Mouse (Mus musculus) heart, postnatal 4 days (tissue): Measurements from ENCODE around the gene Ddx51. TPM values are rescaled to one million over a fixed set of nuclear protein-coding genes. Genes with fewer than 3 reads are reported as not detected.

Source experiments
- DNase-seq: peaks from one replicate; pipeline ENCODE4 v3.0.0; 2021
- total RNA-seq, 2 experiments: library from RNA; stranded (reverse); gene quantifications; 2 replicates each; pipeline ENCODE4 v1.2.3; 2021

The Ddx51 gene
- 10 to 100 TPM; 11.3 to 13.4 TPM for total RNA-seq

GRCm38 (mm10) chr5:110652719-110653648, at the start of gene Ddx51, which contains the start of gene Noc4l:
TSS of gene Ddx51 (plus strand) at chr5:110653451.
TSS of gene Noc4l (minus strand) at chr5:110653417.
- DNase-seq, result peak; percentile 97

- no peak for DNase-seq
These were observed 48.9 kb upstream of the Ddx51 start for GRCm38 (mm10) chr5:110604311-110604710.

- DNase-seq, result no peak
These were observed 47.6 kb upstream of the Ddx51 start for GRCm38 (mm10) chr5:110605531-110606221.

- DNase-seq, result no peak
These were observed 45.5 kb upstream of the Ddx51 start for GRCm38 (mm10) chr5:110607767-110608166.

GRCm38 (mm10) chr5:110608336-110608735, 44.9 kb upstream of the Ddx51 start:
- DNase-seq, result no peak

- DNase-seq, result no peak
These were observed 44.3 kb upstream of the Ddx51 start for GRCm38 (mm10) chr5:110608941-110609340.

- DNase-seq, result no peak
These were observed 43.8 kb upstream of the Ddx51 start for GRCm38 (mm10) chr5:110609425-110609824.

- DNase-seq, result no peak
These were observed 43.4 kb upstream of the Ddx51 start for GRCm38 (mm10) chr5:110609868-110610267.

GRCm38 (mm10) chr5:110610484-110610883, 42.8 kb upstream of the Ddx51 start:
- no peak for DNase-seq

GRCm38 (mm10) chr5:110611435-110612158, 41.7 kb upstream of the Ddx51 start:
- DNase-seq, result no peak

GRCm38 (mm10) chr5:110619226-110619625, 34.0 kb upstream of the Ddx51 start:
- no peak for DNase-seq

GRCm38 (mm10) chr5:110624319-110624718, 28.9 kb upstream of the Ddx51 start:
- DNase-seq, result no peak

- DNase-seq, result no peak
These were observed 25.9 kb upstream of the Ddx51 start for GRCm38 (mm10) chr5:110627351-110627750.

GRCm38 (mm10) chr5:110628156-110628555, 25.1 kb upstream of the Ddx51 start:
- no peak for DNase-seq

- no peak for DNase-seq
These were observed 23.6 kb upstream of the Ddx51 start for GRCm38 (mm10) chr5:110629525-110630120.

GRCm38 (mm10) chr5:110635951-110636707, 17.1 kb upstream of the Ddx51 start:
- no peak for DNase-seq

- DNase-seq, result no peak
These were observed 14.8 kb upstream of the Ddx51 start for GRCm38 (mm10) chr5:110638306-110639074.

- peak; percentile 79 for DNase-seq
These were observed 13.8 kb upstream of the Ddx51 start for GRCm38 (mm10) chr5:110639459-110639858.

GRCm38 (mm10) chr5:110646377-110646776, 6.9 kb upstream of the Ddx51 start:
- DNase-seq, result no peak

- DNase-seq, result no peak
These were observed 435 bp downstream of the Ddx51 start for GRCm38 (mm10) chr5:110653686-110654085.

- DNase-seq, result no peak
These were observed 6.4 kb downstream of the Ddx51 start for GRCm38 (mm10) chr5:110659682-110660081.
